Comparison of ENCODE assay signal across 13 mouse cellular contexts in the genomic region with DNA sequence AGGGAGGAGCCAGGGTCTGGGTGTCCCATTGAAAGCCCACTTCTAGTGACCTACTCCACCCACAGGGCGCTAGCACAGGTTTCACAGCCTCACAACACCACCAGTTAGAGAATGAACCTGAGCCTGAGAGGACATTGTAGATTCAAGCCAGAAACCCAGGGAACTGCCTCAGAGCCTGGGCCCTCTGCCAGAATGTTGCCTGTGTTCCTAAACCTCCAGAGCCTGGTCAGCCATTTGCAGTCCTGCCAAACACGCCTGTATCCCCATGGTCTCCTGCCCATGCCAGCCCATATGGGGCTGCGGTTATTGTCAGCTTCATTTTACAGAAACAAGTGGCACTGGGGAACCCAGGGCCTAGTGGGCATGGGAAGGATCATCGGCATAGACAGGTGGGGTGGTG. TPM values are rescaled to one million over a fixed set of nuclear protein-coding genes. Genes with fewer than 3 reads are reported as not detected.
DNase-seq lines count a peak whose midpoint lies in the region; ATAC-seq lines count a peak whose summit lies in the region.
"Had no signal": no experiment of that assay in that cellular context is flagged by ENCODE, and none has a peak within 500 bp of the region (broad histone marks: within the 10 kb centered on the region; RNA-seq: fewer than 3 reads in every experiment).

No protein-coding gene starts in this region.

- peak overlapping the region; percentile 39; the same call in 1 of the 2 replicates for H3K27ac ChIP-seq in hindbrain, embryonic 16.5 days (ENCODE audit: low read depth, low read length)
- H3K27ac ChIP-seq: liver, embryonic 15.5 days; neural tube, embryonic 12.5 days had no signal

- intact Hi-C loops in heart, postnatal 36 days (cut with DNase I), result no loop called here

- H3K4me3 ChIP-seq in hindbrain, embryonic 16.5 days (ENCODE audit: low read length), result no peak overlapping the region
- H3K4me3 ChIP-seq: liver, embryonic 15.5 days; neural tube, embryonic 12.5 days had no signal

- peak; percentile 54 for DNase-seq in adrenal gland, adult 2 months
- no peak for DNase-seq in adrenal gland, postnatal 4 days (ENCODE audit: low spot score in 2 of 2)
- DNase-seq in heart, postnatal 4 days, result peak; percentile 66
- DNase-seq in heart, postnatal 36 days, result no peak
- DNase-seq in adrenal gland, postnatal 36 days, result peak; percentile 32 to 66
- DNase-seq in lung, postnatal 10 days, result no peak

- ATAC-seq in hindbrain, embryonic 16.5 days, result peak; percentile 25
- no peak for ATAC-seq in megakaryocyte progenitor cell, adult 5-6 weeks (replicated peaks; ENCODE audit: poor library complexity)
- ATAC-seq: inflammation-experienced regulatory T-cells, adult 6 months had no signal

- peaks cover 9% of the 10 kb centered on the region for H3K27me3 ChIP-seq in hindbrain, embryonic 16.5 days (replicated peaks; ENCODE audit: control insufficient read depth, insufficient read depth, low read length)
- H3K27me3 ChIP-seq: liver, embryonic 15.5 days; neural tube, embryonic 12.5 days had no signal

- H3K4me1 ChIP-seq in hindbrain, embryonic 16.5 days (ENCODE audit: control insufficient read depth, insufficient read depth, low read depth, low read length), result peaks cover 20% of the 10 kb centered on the region
- H3K4me1 ChIP-seq: liver, embryonic 15.5 days had no signal

- no peaks in the 10 kb centered on the region for H3K9me3 ChIP-seq in hindbrain, embryonic 16.5 days (ENCODE audit: control insufficient read depth, low read length)
- H3K9me3 ChIP-seq: liver, embryonic 15.5 days; neural tube, embryonic 12.5 days had no signal

- H3K4me2 ChIP-seq in hindbrain, embryonic 16.5 days (ENCODE audit: low read length), result no peak overlapping the region
- H3K4me2 ChIP-seq: liver, embryonic 15.5 days; neural tube, embryonic 12.5 days had no signal

- WGBS in hindbrain, embryonic 16.5 days, result 63% methylated on average over 4 of the region's 4 CpGs

- H3K9ac ChIP-seq in hindbrain, embryonic 16.5 days (ENCODE audit: low read depth, low read length), result no peak overlapping the region
- H3K9ac ChIP-seq: liver, embryonic 15.5 days; neural tube, embryonic 12.5 days had no signal

- no peaks in the 10 kb centered on the region for H3K36me3 ChIP-seq in hindbrain, embryonic 16.5 days (ENCODE audit: control insufficient read depth, insufficient read depth, low read length)
- H3K36me3 ChIP-seq: liver, embryonic 15.5 days; neural tube, embryonic 12.5 days had no signal

RNA-seq across cellular contexts. Expression of a gene that starts 20.0 kb away (rescaled TPM):
- under 1 TPM; 0.14 to 0.41 TPM for total RNA-seq in adrenal gland, adult 2 months (2021)
- polyA plus RNA-seq in adrenal gland, adult 2 months (2012; rRNA removed), result 1.1 and 1.3 TPM in 2 replicates
- under 1 TPM; 0.76 to 0.84 TPM for total RNA-seq in adrenal gland, postnatal 4 days (2021)
- total RNA-seq in heart, postnatal 4 days (2021), result not detected
- total RNA-seq in heart, postnatal 36 days (2021), result not detected
- under 1 TPM; 0.16 to 0.23 TPM for total RNA-seq in adrenal gland, postnatal 36 days (2021)
- polyA plus RNA-seq in hindbrain, embryonic 16.5 days (2015; fragmentation: Nextera tagmentation; extraction: Ambion mirVana), result 0.64 and 0.66 TPM in 2 replicates
- not detected in 2 replicates for total RNA-seq in megakaryocyte progenitor cell, adult 5-6 weeks (2015)
- total RNA-seq in megakaryocyte progenitor cell, adult 5-6 weeks (2017), result not detected in 2 replicates
- total RNA-seq: megakaryocyte, adult 5-6 weeks had no signal
- polyA plus RNA-seq: inflammation-experienced regulatory T-cells, adult 6 months; liver, embryonic 15.5 days; neural tube, embryonic 12.5 days; stomach, embryonic 16.5 days had no signal

RNA-seq across cellular contexts. Expression of a gene that starts 37.5 kb away (rescaled TPM):
- 10 to 100 TPM; 44.0 to 64.4 TPM for total RNA-seq in adrenal gland, adult 2 months (2021)
- 135 and 182 TPM in 2 replicates for polyA plus RNA-seq in adrenal gland, adult 2 months (2012; rRNA removed)
- 10 to 100 TPM; 47.4 to 49.2 TPM for total RNA-seq in adrenal gland, postnatal 4 days (2021)
- total RNA-seq in heart, postnatal 4 days (2021), result 10 to 100 TPM; 19.6 to 20.8 TPM
- total RNA-seq in heart, postnatal 36 days (2021), result 10 to 100 TPM; 25.5 to 29.1 TPM
- 10 to 100 TPM; 43.2 to 45.0 TPM for total RNA-seq in adrenal gland, postnatal 36 days (2021)
- 43.7 and 57.7 TPM in 2 replicates for polyA plus RNA-seq in hindbrain, embryonic 16.5 days (2015; fragmentation: Nextera tagmentation; extraction: Ambion mirVana)
- total RNA-seq in megakaryocyte progenitor cell, adult 5-6 weeks (2015), result not detected in 2 replicates
- total RNA-seq in megakaryocyte progenitor cell, adult 5-6 weeks (2017), result not detected in 2 replicates

Comparison
In these comparisons a context has a peak if more than half of its experiments do, and no peak if none do; other contexts are left out.
1. DNase-seq: peak in adrenal gland, adult 2 months (single experiment), heart, postnatal 4 days (single experiment) and adrenal gland, postnatal 36 days (2 of 2); none in adrenal gland, postnatal 4 days (0 of 2), heart, postnatal 36 days (0 of 2) and lung, postnatal 10 days (single experiment).
2. RNA of a gene that starts 37.5 kb away (total RNA-seq): 44.0 to 64.4 TPM in adrenal gland, adult 2 months, 47.4 to 49.2 TPM in adrenal gland, postnatal 4 days, 43.2 to 45.0 TPM in adrenal gland, postnatal 36 days, 25.5 to 29.1 TPM in heart, postnatal 36 days and 19.6 to 20.8 TPM in heart, postnatal 4 days; not detected in megakaryocyte progenitor cell, adult 5-6 weeks; every median in the first group is over 10 times any median in the second.